Mouse (Mus musculus) forebrain, embryonic 14.5 days (tissue): ENCODE measurements around the gene E430018J23Rik. TPM values are rescaled to one million over a fixed set of nuclear protein-coding genes. Genes with fewer than 3 reads are reported as not detected.
"Not testable (repeated sequence)": the region's sequence is repeated elsewhere in the genome, so short reads cannot be mapped to it uniquely, and the experiment has no call there.

ENCODE experiments used
- ATAC-seq: fragments of 200-750 bp; cut with Nextera tagmentation; 2 replicates; pipeline ENCODE4 v1.8.0; 2017; ENCODE audit warnings: mild to moderate bottlenecking, moderate library complexity
- DNase-seq: peaks from one replicate; pipeline ENCODE4 v3.0.0-alpha.2; 2015; ENCODE audit warnings: low spot score
- H3K27ac ChIP-seq: fragments of 300-500 bp; sonication (generic); 2 replicates; pipeline ENCODE4 v1.5.1; 2014; ENCODE audit warnings: low read depth, mild to moderate bottlenecking, control low read depth, low read length, moderate library complexity
- H3K27me3 ChIP-seq: fragments of 300-500 bp; sonication (generic); replicated peaks from 2 replicates; pipeline ENCODE4 v1.6.1; 2014; ENCODE audit warnings: low read length, control low read depth, mixed read lengths; ENCODE audit not compliant: control insufficient read depth, insufficient read depth
- H3K36me3 ChIP-seq: fragments of 300-500 bp; sonication (generic); 2 replicates; pipeline ENCODE4 v1.6.1; 2014; ENCODE audit warnings: low read length, control low read depth; ENCODE audit not compliant: control insufficient read depth, insufficient read depth
- H3K4me1 ChIP-seq: fragments of 300-500 bp; sonication (generic); 2 replicates; pipeline ENCODE4 v1.6.1; 2014; ENCODE audit warnings: antibody characterized with exemption, low read length, control low read depth; ENCODE audit not compliant: control insufficient read depth, insufficient read depth
- H3K4me2 ChIP-seq: fragments of 300-500 bp; sonication (generic); 2 replicates; pipeline ENCODE4 v1.6.1; 2014; ENCODE audit warnings: mild to moderate bottlenecking, control low read depth, low read length
- H3K4me3 ChIP-seq: fragments of 300-500 bp; sonication (generic); 2 replicates; pipeline ENCODE4 v1.5.1; 2014; ENCODE audit warnings: low read depth, low read length, control low read depth
- H3K9ac ChIP-seq: fragments of 300-500 bp; sonication (generic); 2 replicates; pipeline ENCODE4 v1.6.1; 2014; ENCODE audit warnings: mild to moderate bottlenecking, low read length, control low read depth, moderate library complexity
- H3K9me3 ChIP-seq: fragments of 300-500 bp; sonication (generic); replicated peaks from 2 replicates; pipeline ENCODE4 v1.6.1; 2016; ENCODE audit warnings: low read length, control low read depth, mixed read lengths; ENCODE audit not compliant: control insufficient read depth
- WGBS: fragments of 180-500 bp; shearing (Covaris S2); extraction: QIAGEN DNeasy Blood & Tissue Kit; methylation state at CpG from one replicate; pipeline ENCODE4 v1.1.7; 2014; 5-methylcytosine and 5-hydroxymethylcytosine counted together
- polyA plus RNA-seq: library from polyadenylated mRNA; unstranded; fragments of >200 nt; fragmentation: Nextera tagmentation; extraction: Ambion mirVana; gene quantifications from 2 replicates; pipeline ENCODE4 v1.2.1, GENCODE M21; 2014

E430018J23Rik gene
- polyA plus RNA-seq, 1 experiment from 2014 or later, result 7.5 TPM

GRCm38 (mm10) chr7:127411418-127411817, 18.0 kb upstream of the E430018J23Rik start:
- WGBS, result 88% methylated on average over 2 of the region's 2 CpGs
- no peak overlapping the region for H3K4me3 ChIP-seq
- no peak overlapping the region for H3K4me2 ChIP-seq

GRCm38 (mm10) chr7:127406002-127406987, 12.9 kb upstream of the E430018J23Rik start, which contains the start of gene Zfp764:
Gene Zfp764, minus strand, starts transcription at chr7:127406822.
- ATAC-seq, result peak; percentile 89
- not testable (repeated sequence) for H3K27ac ChIP-seq, H3K36me3 ChIP-seq, H3K4me1 ChIP-seq, H3K27me3 ChIP-seq, H3K9me3 ChIP-seq
- WGBS, result 11% methylated on average over 40 of the region's 40 CpGs
- DNase-seq, result peak; percentile 93
- Histone ChIP-seq H3K9ac (peak within 1 kb of the TSS; percentile 77), H3K4me3 (peak within 1 kb of the TSS; percentile 46), H3K4me2 (peak within 1 kb of the TSS; percentile 80)

More at GRCm38 (mm10) chr7:127411418-127411817, 18.0 kb upstream of the E430018J23Rik start:
- no peaks in the 10 kb centered on the region for H3K9me3 ChIP-seq
- H3K27me3 ChIP-seq, result 0 out of 2 replicates have a peak, but pooled peaks cover 2% of the 10 kb centered on the region
- no peaks in the 10 kb centered on the region for H3K36me3 ChIP-seq
- H3K27ac ChIP-seq, result no peak overlapping the region
- no peaks in the 10 kb centered on the region for H3K4me1 ChIP-seq
- ATAC-seq (no peak), DNase-seq (no peak)
- no peak overlapping the region for H3K9ac ChIP-seq

- H3K9ac ChIP-seq, H3K4me1 ChIP-seq, H3K4me3 ChIP-seq, H3K4me2 ChIP-seq, H3K27me3 ChIP-seq, ATAC-seq, H3K36me3 ChIP-seq, DNase-seq, H3K9me3 ChIP-seq, H3K27ac ChIP-seq: not testable (repeated sequence)
- WGBS, result 94% methylated on average over 6 of the region's 6 CpGs
Observed at GRCm38 (mm10) chr7:127404101-127404500, 10.7 kb upstream of the E430018J23Rik start.

- ATAC-seq, result no peak
- 42% methylated on average over 2 of the region's 2 CpGs for WGBS
- Histone ChIP-seq H3K27ac (no peak overlapping the region), H3K36me3 (no peaks in the 10 kb centered on the region), H3K9ac (no peak overlapping the region), H3K4me1 (no peaks in the 10 kb centered on the region), H3K9me3 (no peaks in the 10 kb centered on the region), H3K4me2 (no peak overlapping the region), H3K4me3 (no peak overlapping the region), H3K27me3 (no peaks in the 10 kb centered on the region)
- DNase-seq, result no peak
Observed at GRCm38 (mm10) chr7:127402980-127403379, 9.6 kb upstream of the E430018J23Rik start.

GRCm38 (mm10) chr7:127400355-127400754, 6.9 kb upstream of the E430018J23Rik start:
- Histone ChIP-seq H3K36me3 (no peaks in the 10 kb centered on the region), H3K27ac (no peak overlapping the region), H3K9me3 (no peaks in the 10 kb centered on the region), H3K4me3 (no peak overlapping the region), H3K4me1 (no peaks in the 10 kb centered on the region), H3K4me2 (no peak overlapping the region), H3K27me3 (no peaks in the 10 kb centered on the region), H3K9ac (no peak overlapping the region)
- DNase-seq, result no peak
- ATAC-seq, result no peak
- 68% methylated on average over 3 of the region's 3 CpGs for WGBS

- DNase-seq (no peak), ATAC-seq (no peak)
- 24% methylated on average over 7 of the region's 7 CpGs for WGBS
- Histone ChIP-seq H3K9me3 (no peaks in the 10 kb centered on the region), H3K9ac (peak overlapping the region; percentile 61), H3K27me3 (no peaks in the 10 kb centered on the region), H3K4me1 (peaks cover 10% of the 10 kb centered on the region; the same call in 1 of the 2 replicates), H3K27ac (peak overlapping the region; percentile 79), H3K36me3 (peaks cover 7% of the 10 kb centered on the region), H3K4me2 (peak overlapping the region; percentile 79), H3K4me3 (peak overlapping the region; percentile 63)
Observed at GRCm38 (mm10) chr7:127393944-127394333, 510 bp upstream of the E430018J23Rik start.

- Histone ChIP-seq H3K4me3 (peak overlapping the region; percentile 63; the same call in 1 of the 2 replicates), H3K9ac (peak overlapping the region; percentile 85), H3K36me3 (peaks cover 7% of the 10 kb centered on the region), H3K27me3 (no peaks in the 10 kb centered on the region), H3K4me2 (peak overlapping the region; percentile 79), H3K4me1 (peaks cover 10% of the 10 kb centered on the region; the same call in 1 of the 2 replicates), H3K9me3 (no peaks in the 10 kb centered on the region), H3K27ac (no peak overlapping the region)
- 84% methylated on average over 8 of the region's 8 CpGs for WGBS
- DNase-seq, result no peak
- no peak for ATAC-seq
Observed at GRCm38 (mm10) chr7:127392251-127392824, 1.1 kb downstream of the E430018J23Rik start.

GRCm38 (mm10) chr7:127391538-127391937, 1.9 kb downstream of the E430018J23Rik start:
- H3K4me3 ChIP-seq, result no peak overlapping the region
- H3K27ac ChIP-seq, result no peak overlapping the region
- no peak overlapping the region for H3K9ac ChIP-seq
- WGBS, result 96% methylated on average over 16 of the region's 16 CpGs
- DNase-seq, result no peak
- H3K36me3 ChIP-seq, result peaks cover 7% of the 10 kb centered on the region
- H3K27me3 ChIP-seq, result no peaks in the 10 kb centered on the region
- H3K9me3 ChIP-seq, result no peaks in the 10 kb centered on the region
- H3K4me2 ChIP-seq, result no peak overlapping the region
- no peak for ATAC-seq
- peaks cover 10% of the 10 kb centered on the region; the same call in 1 of the 2 replicates for H3K4me1 ChIP-seq
